Mouse (Mus musculus): Measurements from ENCODE around the gene Gucy2g. TPM values are rescaled to one million over a fixed set of nuclear protein-coding genes. Genes with fewer than 3 reads are reported as not detected.

Gene Gucy2g
- total and polyA plus RNA-seq, 3 experiments: 0.65 to 2.4 TPM; not detected in 1

DNA sequence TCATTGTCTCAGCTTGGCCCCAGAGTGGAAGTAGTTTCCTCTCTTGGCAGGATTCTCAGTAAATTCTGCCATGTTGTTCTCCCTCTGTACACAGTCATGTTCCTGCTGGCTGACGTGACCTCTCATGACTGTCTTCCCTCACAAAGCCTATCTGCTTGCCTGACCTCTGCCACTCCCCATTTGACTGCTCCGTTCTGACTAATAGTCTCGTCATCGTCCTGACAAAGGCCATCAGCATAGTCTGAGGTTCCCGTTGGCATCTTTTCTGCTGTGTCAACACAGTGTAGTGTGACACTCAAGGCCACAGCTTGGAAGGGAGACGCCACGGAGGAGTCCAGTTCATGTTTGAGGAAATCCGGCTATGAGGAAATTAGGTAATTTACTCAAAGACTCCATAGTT, 8.9 kb downstream of the Gucy2g start:
- H3K27me3 ChIP-seq (ENCODE audit: control insufficient read depth in 1 of 2, insufficient read depth in 2 of 2, low read length in 2 of 2): no peaks in the 10 kb centered on the region
- no peaks in the 10 kb centered on the region for H3K9me3 ChIP-seq (replicated peaks; ENCODE audit: insufficient read depth, low read length)
- no peaks in the 10 kb centered on the region for H3K4me1 ChIP-seq (ENCODE audit: control insufficient read depth in 1 of 2, insufficient read depth in 2 of 2, low read length in 2 of 2)
- DNase-seq (ENCODE audit: low read depth, low spot score): no peak
- H3K79me2 ChIP-seq (ENCODE audit: control insufficient read depth, insufficient read depth, low read length, poor library complexity): no peaks in the 10 kb centered on the region
- H3K9ac ChIP-seq (ENCODE audit: control insufficient read depth, low read depth, low read length, poor library complexity, severe bottlenecking): no peak overlapping the region
- TF ChIP-seq USF1 (IDR thresholded peaks at IDR 0.05; ENCODE audit: low read depth, low read length) (no peak), JUND (IDR thresholded peaks at IDR 0.05; ENCODE audit: low read depth, low read length) (no peak), SMC3 (IDR thresholded peaks at IDR 0.05; ENCODE audit: low read depth, low read length) (no peak), MXI1 (IDR thresholded peaks at IDR 0.05; ENCODE audit: low read depth, low read length) (no peak), CTCF (IDR thresholded peaks at IDR 0.05 in 2 of 3, conservative IDR thresholded peaks at IDR 0.05 in 1 of 3; ENCODE audit: control insufficient read depth in 1 of 3, insufficient read depth in 1 of 3, low read depth in 2 of 3, low read length in 3 of 3, poor library complexity in 1 of 3, severe bottlenecking in 1 of 3) (no peak), EP300 (IDR thresholded peaks at IDR 0.05; ENCODE audit: low read depth in 1 of 2, low read length in 2 of 2) (no peak), E2F4 (IDR thresholded peaks at IDR 0.05; ENCODE audit: borderline replicate concordance, low read depth, low read length) (no peak), MYC (IDR thresholded peaks at IDR 0.05; ENCODE audit: low read depth, low read length) (no peak), ZC3H11A (IDR thresholded peaks at IDR 0.05; ENCODE audit: low read depth, low read length) (no peak), NELFE (IDR thresholded peaks at IDR 0.05; ENCODE audit: low read depth, low read length) (no peak), USF2 (IDR thresholded peaks at IDR 0.05; ENCODE audit: borderline replicate concordance in 1 of 2, insufficient read depth in 1 of 2, low read depth in 1 of 2, low read length in 2 of 2) (no peak), MAZ (IDR thresholded peaks at IDR 0.05; ENCODE audit: low read depth, low read length) (no peak), RCOR1 (IDR thresholded peaks at IDR 0.05; ENCODE audit: low read depth, low read length) (no peak), GABPA (IDR thresholded peaks at IDR 0.05; ENCODE audit: low read depth, low read length) (no peak), MYB (IDR thresholded peaks at IDR 0.05; ENCODE audit: low read depth, low read length) (no peak), MEF2A (IDR thresholded peaks at IDR 0.05; ENCODE audit: extremely low read depth, insufficient replicate concordance, low read depth, low read length, poor library complexity, severe bottlenecking) (no peak), ETS1 (IDR thresholded peaks at IDR 0.05; ENCODE audit: low read depth, low read length) (no peak), ELF1 (IDR thresholded peaks at IDR 0.05; ENCODE audit: low read depth, low read length) (no peak), ZNF384 (IDR thresholded peaks at IDR 0.05; ENCODE audit: low read depth, low read length) (no peak), NRF1 (IDR thresholded peaks at IDR 0.05; ENCODE audit: insufficient read depth, low read depth, low read length, poor library complexity, severe bottlenecking) (no peak)
- no peaks in the 10 kb centered on the region for H3K36me3 ChIP-seq (ENCODE audit: control insufficient read depth in 1 of 2, insufficient read depth in 2 of 2, low read length in 2 of 2)
- H3K4me3 ChIP-seq (ENCODE audit: control insufficient read depth in 1 of 2, insufficient read depth in 1 of 2, low read depth in 2 of 2, low read length in 2 of 2): no peak overlapping the region
- H3K27ac ChIP-seq (ENCODE audit: control insufficient read depth, low read depth, low read length): no peak overlapping the region

DNA sequence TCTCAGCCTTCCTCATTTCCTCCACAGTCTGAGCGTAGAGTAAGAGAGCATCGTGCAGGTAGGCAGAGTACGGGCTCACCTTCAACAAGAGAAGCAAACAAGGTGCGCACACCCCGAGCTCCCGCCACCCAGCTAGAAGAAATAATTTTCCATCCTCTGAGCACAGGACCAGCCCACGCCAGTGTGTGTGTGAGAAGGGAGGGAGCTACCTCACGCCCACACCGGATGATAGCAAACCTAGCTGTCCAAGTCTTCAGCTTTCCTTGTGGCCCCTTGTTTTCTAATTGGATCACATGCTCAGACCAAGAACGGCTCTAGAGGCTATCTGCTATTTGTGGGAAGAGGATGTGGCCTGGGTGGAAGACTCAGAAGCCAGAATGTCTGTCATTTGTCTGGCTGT, 10.0 kb downstream of the Gucy2g start:
- H3K9ac ChIP-seq (ENCODE audit: control insufficient read depth, low read depth, low read length, poor library complexity, severe bottlenecking): no peak overlapping the region
- H3K36me3 ChIP-seq (ENCODE audit: control insufficient read depth in 1 of 2, insufficient read depth in 2 of 2, low read length in 2 of 2): no peaks in the 10 kb centered on the region
- no peaks in the 10 kb centered on the region for H3K9me3 ChIP-seq (replicated peaks; ENCODE audit: insufficient read depth, low read length)
- no peak for DNase-seq (ENCODE audit: low read depth, low spot score)
- no peak overlapping the region for H3K4me3 ChIP-seq (ENCODE audit: control insufficient read depth in 1 of 2, insufficient read depth in 1 of 2, low read depth in 2 of 2, low read length in 2 of 2)
- no peak for TF ChIP-seq ZMIZ1 (IDR thresholded peaks at IDR 0.05; ENCODE audit: low read depth, low read length)
- TF ChIP-seq POLR2AphosphoS5 (IDR thresholded peaks at IDR 0.05; ENCODE audit: borderline replicate concordance, low read depth, low read length): no peak
- TF ChIP-seq CHD2 (IDR thresholded peaks at IDR 0.05; ENCODE audit: low read length): no peak
- no peak for TF ChIP-seq RCOR1 (IDR thresholded peaks at IDR 0.05; ENCODE audit: low read depth, low read length)
- no peak for TF ChIP-seq RAD21 (IDR thresholded peaks at IDR 0.05; ENCODE audit: low read depth, low read length)
- no peak for TF ChIP-seq MAFK (IDR thresholded peaks at IDR 0.05; ENCODE audit: borderline replicate concordance, low read depth, low read length)
- no peak for TF ChIP-seq E2F4 (IDR thresholded peaks at IDR 0.05; ENCODE audit: borderline replicate concordance, low read depth, low read length)
- no peak for TF ChIP-seq TBP (IDR thresholded peaks at IDR 0.05; ENCODE audit: low read depth, low read length)
- no peak for TF ChIP-seq MYC (IDR thresholded peaks at IDR 0.05; ENCODE audit: low read depth, low read length)
- no peak for TF ChIP-seq KAT2A (conservative IDR thresholded peaks at IDR 0.05; ENCODE audit: low read depth, low read length)
- no peak for TF ChIP-seq HCFC1 (IDR thresholded peaks at IDR 0.05; ENCODE audit: low read depth, low read length)
- no peak for TF ChIP-seq POLR2AphosphoS2 (IDR thresholded peaks at IDR 0.05; ENCODE audit: low read length)
- H3K4me1 ChIP-seq (ENCODE audit: control insufficient read depth in 1 of 2, insufficient read depth in 2 of 2, low read length in 2 of 2): no peaks in the 10 kb centered on the region
- no peaks in the 10 kb centered on the region for H3K27me3 ChIP-seq (ENCODE audit: control insufficient read depth in 1 of 2, insufficient read depth in 2 of 2, low read length in 2 of 2)
- H3K27ac ChIP-seq (ENCODE audit: control insufficient read depth, low read depth, low read length): no peak overlapping the region
- no peaks in the 10 kb centered on the region for H3K79me2 ChIP-seq (ENCODE audit: control insufficient read depth, insufficient read depth, low read length, poor library complexity)

All from MEL (cell line).